Mouse (Mus musculus): ENCODE measurements at regions not wholly inside any gene's neighbourhood (a gene's known extent, or its start where the extent isn't known, plus 50 kb on each side); places are given as distances from the start of the nearest gene placed in this dataset.

DNA sequence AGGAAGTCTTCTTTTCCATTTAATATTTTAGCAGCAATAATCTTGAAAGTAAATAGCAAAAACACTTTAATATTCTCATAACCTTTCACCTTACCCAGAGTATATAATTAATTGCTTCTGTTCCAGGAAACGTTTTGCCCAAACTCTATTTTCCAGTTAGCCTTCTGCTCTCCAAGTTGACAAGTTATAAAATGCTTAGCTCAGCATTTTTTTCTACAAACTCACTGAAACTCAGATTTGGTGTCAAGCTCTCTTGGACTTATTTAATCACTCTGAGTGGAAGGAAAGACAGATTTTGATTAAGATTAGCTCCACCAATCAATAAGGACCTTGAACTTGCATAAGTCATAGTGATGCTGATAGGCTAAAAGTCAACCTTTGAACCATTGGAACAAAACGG lies 528.8 kb upstream of the Itga1 start:
- H3K4me3 ChIP-seq, result no peak overlapping the region
- no peak overlapping the region for H3K9ac ChIP-seq (ENCODE audit: low read depth, low read length)
- no peaks in the 10 kb centered on the region for H3K27me3 ChIP-seq (ENCODE audit: control insufficient read depth, insufficient read depth, low read length)
- no peak for DNase-seq
- TF ChIP-seq CTCF (IDR thresholded peaks at IDR 0.05) (no peak), EP300 (IDR thresholded peaks at IDR 0.05; ENCODE audit: insufficient read depth, low read depth, low read length) (no peak), POLR2A (IDR thresholded peaks at IDR 0.05; ENCODE audit: insufficient read depth, low read depth, low read length) (no peak)
- no peaks in the 10 kb centered on the region for H3K4me1 ChIP-seq (ENCODE audit: control insufficient read depth, insufficient read depth, low read length)
- no peaks in the 10 kb centered on the region for H3K79me2 ChIP-seq (replicated peaks; ENCODE audit: control insufficient read depth, insufficient read depth, low read length)
- H3K36me3 ChIP-seq (ENCODE audit: control insufficient read depth, insufficient read depth, low read length), result no peaks in the 10 kb centered on the region
- 63% methylated on average over 2 of the region's 2 CpGs for whole genome bisulfite sequencing
- no peak overlapping the region for H3K27ac ChIP-seq
- intact Hi-C loops (cut with DNase I), result no loop called here

DNA sequence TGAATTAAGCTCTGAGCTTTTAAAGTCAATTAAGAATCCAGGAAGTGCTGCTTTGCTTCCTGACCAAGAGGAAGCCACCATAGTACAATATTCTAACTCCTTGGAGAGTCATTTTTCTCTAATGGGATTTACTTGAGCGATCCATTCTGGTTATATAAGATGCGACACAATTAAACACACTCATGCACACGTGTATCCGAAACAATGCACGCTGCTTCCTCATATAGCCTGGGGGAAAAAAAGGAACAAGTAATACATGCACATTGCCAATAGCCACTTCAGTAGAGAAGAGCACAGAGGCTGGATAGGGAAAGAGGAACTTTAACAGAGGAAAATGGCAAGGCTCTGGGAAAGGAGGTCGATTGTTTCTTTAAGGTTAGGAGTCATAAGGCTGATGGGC lies 511.4 kb upstream of the Itga1 start:
- Histone ChIP-seq H3K9ac (ENCODE audit: low read depth, low read length) (no peak overlapping the region), H3K4me3 (no peak overlapping the region), H3K36me3 (ENCODE audit: control insufficient read depth, insufficient read depth, low read length) (no peaks in the 10 kb centered on the region), H3K79me2 (replicated peaks; ENCODE audit: control insufficient read depth, insufficient read depth, low read length) (no peaks in the 10 kb centered on the region), H3K4me1 (ENCODE audit: control insufficient read depth, insufficient read depth, low read length) (no peaks in the 10 kb centered on the region), H3K27ac (no peak overlapping the region), H3K27me3 (ENCODE audit: control insufficient read depth, insufficient read depth, low read length) (no peaks in the 10 kb centered on the region)
- no peak for TF ChIP-seq CTCF (IDR thresholded peaks at IDR 0.05)
- no peak for TF ChIP-seq EP300 (IDR thresholded peaks at IDR 0.05; ENCODE audit: insufficient read depth, low read depth, low read length)
- no peak for TF ChIP-seq POLR2A (IDR thresholded peaks at IDR 0.05; ENCODE audit: insufficient read depth, low read depth, low read length)
- 73% methylated on average over 6 of the region's 6 CpGs for WGBS
- intact Hi-C loops (cut with DNase I), result no loop called here
- no peak for DNase-seq

DNA sequence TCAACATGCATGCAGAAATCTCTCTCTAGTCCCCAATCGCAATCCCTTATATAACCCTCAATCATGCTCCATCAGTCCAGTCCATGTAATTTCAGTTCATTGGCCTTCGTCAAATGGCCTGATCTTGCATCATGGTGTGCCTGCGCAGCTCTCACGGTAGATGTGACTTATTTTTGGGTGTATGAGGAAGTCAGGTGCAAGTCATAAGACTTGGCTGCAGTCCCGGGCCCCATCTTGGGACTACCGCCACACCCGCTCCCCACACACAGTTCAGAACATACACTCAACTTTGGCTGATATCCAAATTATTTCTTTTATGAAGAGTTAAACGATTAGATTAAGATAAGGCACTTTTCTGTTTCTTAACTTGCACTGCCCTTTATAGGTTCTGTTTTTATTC lies 504.7 kb upstream of the Itga1 start:
- intact Hi-C loops (cut with DNase I), result no loop called here
- no peak for DNase-seq
- no peaks in the 10 kb centered on the region for H3K79me2 ChIP-seq (replicated peaks; ENCODE audit: control insufficient read depth, insufficient read depth, low read length)
- no peaks in the 10 kb centered on the region for H3K36me3 ChIP-seq (ENCODE audit: control insufficient read depth, insufficient read depth, low read length)
- no peaks in the 10 kb centered on the region for H3K4me1 ChIP-seq (ENCODE audit: control insufficient read depth, insufficient read depth, low read length)
- 75% methylated on average over 8 of the region's 8 CpGs for WGBS
- no peak overlapping the region for H3K4me3 ChIP-seq
- no peak overlapping the region for H3K9ac ChIP-seq (ENCODE audit: low read depth, low read length)
- TF ChIP-seq POLR2A (IDR thresholded peaks at IDR 0.05; ENCODE audit: insufficient read depth, low read depth, low read length), result no peak
- no peak for TF ChIP-seq CTCF (IDR thresholded peaks at IDR 0.05)
- no peak for TF ChIP-seq EP300 (IDR thresholded peaks at IDR 0.05; ENCODE audit: insufficient read depth, low read depth, low read length)
- H3K27ac ChIP-seq, result no peak overlapping the region
- H3K27me3 ChIP-seq (ENCODE audit: control insufficient read depth, insufficient read depth, low read length), result no peaks in the 10 kb centered on the region

DNA sequence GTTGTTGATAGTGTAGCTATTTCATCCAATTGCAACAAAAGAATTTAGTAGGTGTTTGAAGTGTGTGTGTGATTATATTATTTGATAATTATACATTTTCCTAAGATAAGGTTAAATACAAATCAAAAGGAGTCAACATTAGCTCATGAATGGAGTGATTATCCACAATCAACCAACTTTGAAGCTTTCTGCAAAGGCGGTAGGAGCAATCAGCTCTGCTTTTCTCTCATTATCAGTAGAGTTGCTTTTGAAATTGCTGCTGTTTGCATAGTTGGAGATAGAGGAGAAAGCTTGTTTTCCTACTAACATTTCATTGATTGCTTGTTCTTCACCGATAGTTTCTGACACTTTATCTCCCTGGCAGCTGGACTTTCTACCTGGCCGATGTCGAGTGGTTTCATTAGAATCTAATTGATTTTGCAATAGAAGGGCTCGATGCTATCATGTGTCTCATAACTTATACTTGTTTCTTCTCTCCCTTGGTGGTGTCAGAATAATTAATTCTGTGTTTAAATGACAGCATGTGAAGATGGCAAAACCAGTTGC lies 493.4 kb upstream of the Itga1 start:
- DNase-seq, result no peak
- Histone ChIP-seq H3K4me1 (ENCODE audit: control insufficient read depth, insufficient read depth, low read length) (no peaks in the 10 kb centered on the region), H3K9ac (ENCODE audit: low read depth, low read length) (no peak overlapping the region), H3K27ac (no peak overlapping the region), H3K27me3 (ENCODE audit: control insufficient read depth, insufficient read depth, low read length) (no peaks in the 10 kb centered on the region), H3K79me2 (replicated peaks; ENCODE audit: control insufficient read depth, insufficient read depth, low read length) (no peaks in the 10 kb centered on the region), H3K4me3 (no peak overlapping the region), H3K36me3 (ENCODE audit: control insufficient read depth, insufficient read depth, low read length) (no peaks in the 10 kb centered on the region)
- intact Hi-C loops (cut with DNase I), result no loop called here
- no peak for TF ChIP-seq CTCF (IDR thresholded peaks at IDR 0.05)
- TF ChIP-seq EP300 (IDR thresholded peaks at IDR 0.05; ENCODE audit: insufficient read depth, low read depth, low read length), result no peak
- no peak for TF ChIP-seq POLR2A (IDR thresholded peaks at IDR 0.05; ENCODE audit: insufficient read depth, low read depth, low read length)
- 69% methylated on average over 5 of the region's 5 CpGs for WGBS

DNA sequence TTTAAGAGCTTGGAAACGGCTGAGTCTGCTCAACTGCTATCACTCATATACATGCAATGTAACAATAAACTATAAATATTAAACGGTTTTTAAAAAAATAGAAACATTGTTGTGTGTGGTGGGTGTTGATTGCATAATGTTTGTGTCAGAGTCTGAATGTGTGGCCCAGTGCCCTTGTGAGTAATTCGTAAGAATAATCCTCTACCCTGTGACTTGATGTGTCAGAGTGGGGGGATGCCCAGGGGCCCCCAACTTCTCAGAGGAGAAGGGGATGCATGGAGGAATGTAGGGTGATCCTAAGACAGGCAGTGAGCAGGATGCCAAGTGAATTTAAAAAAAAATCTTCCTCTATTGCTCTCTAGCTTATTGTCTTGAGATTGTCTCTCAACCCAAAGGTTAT lies 474.2 kb upstream of the Itga1 start:
- no peak overlapping the region for H3K4me3 ChIP-seq
- H3K79me2 ChIP-seq (replicated peaks; ENCODE audit: control insufficient read depth, insufficient read depth, low read length), result no peaks in the 10 kb centered on the region
- H3K4me1 ChIP-seq (ENCODE audit: control insufficient read depth, insufficient read depth, low read length), result no peaks in the 10 kb centered on the region
- H3K27me3 ChIP-seq (ENCODE audit: control insufficient read depth, insufficient read depth, low read length), result no peaks in the 10 kb centered on the region
- no peak overlapping the region for H3K9ac ChIP-seq (ENCODE audit: low read depth, low read length)
- H3K27ac ChIP-seq, result no peak overlapping the region
- no peak for DNase-seq
- WGBS, result 67% methylated on average over 3 of the region's 3 CpGs
- TF ChIP-seq EP300 (IDR thresholded peaks at IDR 0.05; ENCODE audit: insufficient read depth, low read depth, low read length) (no peak), CTCF (IDR thresholded peaks at IDR 0.05) (no peak), POLR2A (IDR thresholded peaks at IDR 0.05; ENCODE audit: insufficient read depth, low read depth, low read length) (no peak)
- intact Hi-C loops (cut with DNase I), result no loop called here
- H3K36me3 ChIP-seq (ENCODE audit: control insufficient read depth, insufficient read depth, low read length), result no peaks in the 10 kb centered on the region

DNA sequence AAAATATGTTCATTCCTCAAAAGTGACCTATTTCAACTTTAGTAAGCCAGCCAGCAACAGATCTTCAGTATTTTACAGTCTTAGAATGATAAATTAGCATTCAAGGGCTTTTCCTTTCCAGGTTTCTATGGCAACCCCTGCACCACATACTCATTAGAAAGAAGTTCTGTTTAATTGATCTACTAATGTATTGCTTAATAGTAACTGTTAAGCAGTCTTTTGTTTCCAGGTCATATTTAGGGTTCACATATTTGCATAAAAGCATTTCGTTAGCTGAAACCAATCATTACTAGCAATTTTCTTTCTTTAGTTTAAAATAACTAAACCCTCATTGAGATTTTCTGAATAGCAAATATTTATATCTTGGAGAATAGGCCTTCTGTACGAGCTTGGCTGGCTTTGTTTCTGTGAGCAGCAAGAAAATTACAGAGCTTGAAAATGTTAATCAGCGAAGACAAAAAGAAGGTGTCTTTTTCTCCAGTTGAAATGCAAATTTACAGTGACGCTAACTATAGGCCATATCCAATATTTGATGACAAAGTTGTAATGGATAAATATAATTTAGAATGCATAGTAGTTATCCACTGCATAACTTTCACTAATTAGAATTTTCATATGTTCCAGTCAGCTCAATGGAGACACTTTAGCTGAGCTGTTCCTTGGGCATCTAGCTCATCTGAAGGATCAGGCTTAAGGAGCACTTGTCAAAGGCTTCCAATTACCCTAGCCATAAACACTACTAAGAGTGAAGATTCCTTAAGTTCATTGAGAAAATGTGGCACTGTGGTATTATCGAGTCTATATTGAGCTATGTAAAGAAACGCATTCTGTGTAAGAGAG lies 473.5 kb upstream of the Itga1 start:
- no peak overlapping the region for H3K27ac ChIP-seq
- intact Hi-C loops (cut with DNase I), result no loop called here
- 81% methylated on average over 6 of the region's 6 CpGs for WGBS
- no peaks in the 10 kb centered on the region for H3K4me1 ChIP-seq (ENCODE audit: control insufficient read depth, insufficient read depth, low read length)
- H3K4me3 ChIP-seq, result no peak overlapping the region
- no peak overlapping the region for H3K9ac ChIP-seq (ENCODE audit: low read depth, low read length)
- H3K27me3 ChIP-seq (ENCODE audit: control insufficient read depth, insufficient read depth, low read length), result no peaks in the 10 kb centered on the region
- TF ChIP-seq EP300 (IDR thresholded peaks at IDR 0.05; ENCODE audit: insufficient read depth, low read depth, low read length) (no peak), CTCF (IDR thresholded peaks at IDR 0.05) (no peak), POLR2A (IDR thresholded peaks at IDR 0.05; ENCODE audit: insufficient read depth, low read depth, low read length) (no peak)
- no peaks in the 10 kb centered on the region for H3K36me3 ChIP-seq (ENCODE audit: control insufficient read depth, insufficient read depth, low read length)
- DNase-seq, result no peak
- H3K79me2 ChIP-seq (replicated peaks; ENCODE audit: control insufficient read depth, insufficient read depth, low read length), result no peaks in the 10 kb centered on the region
